Mouse (Mus musculus): ENCODE measurements around the gene Ksr2.

GRCm38 (mm10) chr5:117488670-117489325, 75.0 kb downstream of the Ksr2 start:
- TF ChIP-seq GATA1 (IDR thresholded peaks at IDR 0.05; ENCODE audit: borderline replicate concordance, low read length) (no peak), FLI1 (IDR thresholded peaks at IDR 0.05; ENCODE audit: low read length) (no peak)
